Mouse (Mus musculus) stomach, embryonic 15.5 days (tissue): ENCODE measurements at regions not wholly inside any gene's neighbourhood (a gene's known extent, or its start where the extent isn't known, plus 50 kb on each side); places are given as distances from the start of the nearest gene placed in this dataset.

Experiments
- ATAC-seq: fragments of 200-750 bp; cut with Nextera tagmentation; 2 replicates; pipeline ENCODE4 v1.8.0; 2017; ENCODE audit warnings: low read depth, moderate number of reproducible peaks, moderate TSS enrichment; ENCODE audit not compliant: insufficient read depth, low FRiP score
- H3K27ac ChIP-seq: fragments of 300-500 bp; sonication (generic); 2 replicates; pipeline ENCODE4 v1.5.1; 2015; ENCODE audit warnings: mild to moderate bottlenecking, inconsistent platforms
- H3K27me3 ChIP-seq: fragments of 300-500 bp; sonication (generic); replicated peaks from 2 replicates; pipeline ENCODE4 v1.6.1; 2015; ENCODE audit warnings: inconsistent platforms
- H3K36me3 ChIP-seq: fragments of 300-500 bp; sonication (generic); 2 replicates; pipeline ENCODE4 v1.6.1; 2015; ENCODE audit warnings: inconsistent platforms
- H3K4me1 ChIP-seq: fragments of 300-500 bp; sonication (generic); 2 replicates; pipeline ENCODE4 v1.6.1; 2015; ENCODE audit warnings: inconsistent platforms
- H3K4me2 ChIP-seq: fragments of 300-500 bp; sonication (generic); 2 replicates; pipeline ENCODE4 v1.6.1; 2015; ENCODE audit warnings: mild to moderate bottlenecking, inconsistent platforms
- H3K4me3 ChIP-seq: fragments of 300-500 bp; sonication (generic); replicated peaks from 2 replicates; pipeline ENCODE4 v1.5.1; 2015; ENCODE audit warnings: inconsistent platforms
- H3K9ac ChIP-seq: fragments of 300-500 bp; sonication (generic); 2 replicates; pipeline ENCODE4 v1.6.1; 2015; ENCODE audit warnings: inconsistent platforms
- H3K9me3 ChIP-seq: fragments of 300-500 bp; sonication (generic); 2 replicates; pipeline ENCODE4 v1.6.1; 2016; ENCODE audit warnings: inconsistent platforms
- WGBS: fragments of 180-500 bp; shearing (Covaris S2); methylation state at CpG from one replicate; pipeline ENCODE4 v1.1.7; 2015; 5-methylcytosine and 5-hydroxymethylcytosine counted together

DNA sequence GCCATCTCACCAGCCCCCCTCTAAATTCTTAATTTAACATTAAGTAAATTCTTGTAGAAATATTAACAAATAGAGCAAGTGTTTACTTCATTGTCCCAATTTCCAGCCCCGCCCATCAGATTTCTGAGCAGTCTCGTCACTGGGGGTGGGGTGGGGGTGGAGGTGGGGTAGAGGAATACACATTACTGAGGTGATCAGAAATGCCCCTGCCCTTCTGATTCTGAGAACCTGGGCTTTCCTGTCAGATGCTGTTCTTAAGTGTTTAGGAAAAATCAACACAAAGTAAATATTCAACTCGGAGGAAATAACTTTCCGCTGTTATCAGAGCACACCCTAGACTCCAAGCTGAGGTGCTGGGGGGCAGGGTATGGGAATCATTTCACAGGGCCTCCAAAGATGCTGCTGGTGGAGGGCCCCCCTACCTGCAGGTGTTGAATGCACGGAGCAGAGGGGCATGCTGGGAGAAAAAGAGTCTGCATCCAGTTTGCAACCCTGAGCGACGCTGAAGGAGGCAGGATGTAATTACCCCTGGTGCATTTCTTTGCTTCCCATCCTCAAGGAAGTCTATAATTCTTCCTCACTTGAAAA lies 235.5 kb downstream of the Gm10260 start:
- ATAC-seq, result peak; percentile 77; the same call in 1 of the 2 replicates
- WGBS, result 43% methylated on average over 7 of the region's 7 CpGs

GRCm38 (mm10) chr13:97523523-97524412 lies 236.7 kb downstream of the Gm10260 start:
- H3K4me1 ChIP-seq, result peaks cover 11% of the 10 kb centered on the region

More for the DNA sequence above, 235.5 kb downstream of the Gm10260 start:
- Histone ChIP-seq H3K36me3 (no peaks in the 10 kb centered on the region), H3K4me1 (peaks cover 11% of the 10 kb centered on the region), H3K4me3 (no peak overlapping the region), H3K27me3 (no peaks in the 10 kb centered on the region), H3K9me3 (no peaks in the 10 kb centered on the region), H3K4me2 (no peak overlapping the region), H3K9ac (no peak overlapping the region), H3K27ac (no peak overlapping the region)

GRCm38 (mm10) chr13:97520988-97521547 lies 239.4 kb downstream of the Gm10260 start:
- Histone ChIP-seq H3K4me3 (no peak overlapping the region), H3K36me3 (no peaks in the 10 kb centered on the region), H3K27ac (no peak overlapping the region), H3K9ac (no peak overlapping the region), H3K4me2 (no peak overlapping the region), H3K27me3 (no peaks in the 10 kb centered on the region), H3K4me1 (peaks cover 11% of the 10 kb centered on the region), H3K9me3 (no peaks in the 10 kb centered on the region)
- WGBS, result 64% methylated on average over 13 of the region's 13 CpGs
- ATAC-seq, result no peak

More at GRCm38 (mm10) chr13:97523523-97524412, 236.7 kb downstream of the Gm10260 start:
- Histone ChIP-seq H3K27me3 (no peaks in the 10 kb centered on the region), H3K27ac (no peak overlapping the region; the same call in none of the 2 replicates), H3K4me3 (no peak overlapping the region), H3K4me2 (no peak overlapping the region), H3K9ac (no peak overlapping the region), H3K9me3 (no peaks in the 10 kb centered on the region), H3K36me3 (no peaks in the 10 kb centered on the region)
- 39% methylated on average over 19 of the region's 19 CpGs for WGBS
- ATAC-seq, result no peak

- H3K9ac ChIP-seq, result no peak overlapping the region
- WGBS, result 88% methylated on average over 4 of the region's 4 CpGs
- H3K4me2 ChIP-seq, result no peak overlapping the region
- no peak for ATAC-seq
- H3K4me3 ChIP-seq, result no peak overlapping the region
- no peaks in the 10 kb centered on the region for H3K27me3 ChIP-seq
- H3K4me1 ChIP-seq, result 0 out of 2 replicates have a peak, but pooled peaks cover 4% of the 10 kb centered on the region
- no peaks in the 10 kb centered on the region for H3K36me3 ChIP-seq
- H3K27ac ChIP-seq, result no peak overlapping the region
- H3K9me3 ChIP-seq, result no peaks in the 10 kb centered on the region
Observed at GRCm38 (mm10) chr13:97516731-97517130, 243.7 kb downstream of the Gm10260 start.

DNA sequence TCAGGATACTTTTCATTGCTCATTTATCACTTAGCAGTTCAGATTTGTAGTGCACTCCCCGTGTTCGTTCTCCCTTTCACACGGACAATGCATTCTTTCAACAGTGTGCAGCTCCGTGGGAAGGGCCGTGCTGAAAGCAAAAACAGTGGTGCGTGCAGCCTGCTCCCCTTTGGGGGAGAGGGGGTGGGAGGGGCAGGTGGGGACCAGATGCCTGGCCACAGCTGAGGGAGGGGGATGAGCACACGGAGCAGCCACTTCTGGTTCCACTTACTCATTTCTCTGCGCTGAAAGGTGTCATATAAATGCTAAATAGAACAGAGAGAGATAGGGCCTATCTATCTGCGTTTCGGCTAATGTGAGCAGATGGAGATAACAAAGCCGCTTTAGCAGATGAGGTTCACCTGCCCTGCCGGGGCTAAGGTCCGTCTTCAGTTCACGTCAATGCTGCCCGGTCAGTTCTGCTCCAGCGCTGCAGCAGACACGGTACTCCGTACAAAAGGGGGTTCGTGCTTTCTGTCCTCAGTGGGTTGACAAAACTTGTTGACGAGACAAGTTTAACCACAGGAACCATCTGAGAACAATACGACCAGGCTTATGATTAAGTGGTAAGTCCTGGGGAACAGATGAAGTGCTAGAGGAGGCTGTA lies 245.9 kb downstream of the Gm10260 start:
- H3K27ac ChIP-seq, result no peak overlapping the region

GRCm38 (mm10) chr13:97512521-97512920 lies 247.9 kb downstream of the Gm10260 start:
- Histone ChIP-seq H3K36me3 (no peaks in the 10 kb centered on the region), H3K9me3 (no peaks in the 10 kb centered on the region), H3K9ac (no peak overlapping the region), H3K4me2 (no peak overlapping the region), H3K27ac (no peak overlapping the region), H3K27me3 (no peaks in the 10 kb centered on the region), H3K4me1 (peaks cover 11% of the 10 kb centered on the region; the same call in 1 of the 2 replicates), H3K4me3 (no peak overlapping the region)
- no peak for ATAC-seq
- WGBS, result 24% methylated on average over 4 of the region's 4 CpGs

More for the DNA sequence above, 245.9 kb downstream of the Gm10260 start:
- no peak for ATAC-seq
- Histone ChIP-seq H3K9ac (no peak overlapping the region), H3K4me2 (peak overlapping the region; percentile 33; the same call in 1 of the 2 replicates), H3K4me3 (no peak overlapping the region), H3K36me3 (no peaks in the 10 kb centered on the region), H3K4me1 (peaks cover 11% of the 10 kb centered on the region; the same call in 1 of the 2 replicates), H3K9me3 (no peaks in the 10 kb centered on the region), H3K27me3 (no peaks in the 10 kb centered on the region)
- 36% methylated on average over 21 of the region's 21 CpGs for WGBS

- H3K4me2 ChIP-seq, result no peak overlapping the region
Observed at GRCm38 (mm10) chr13:97510431-97511261, 249.8 kb downstream of the Gm10260 start.

DNA sequence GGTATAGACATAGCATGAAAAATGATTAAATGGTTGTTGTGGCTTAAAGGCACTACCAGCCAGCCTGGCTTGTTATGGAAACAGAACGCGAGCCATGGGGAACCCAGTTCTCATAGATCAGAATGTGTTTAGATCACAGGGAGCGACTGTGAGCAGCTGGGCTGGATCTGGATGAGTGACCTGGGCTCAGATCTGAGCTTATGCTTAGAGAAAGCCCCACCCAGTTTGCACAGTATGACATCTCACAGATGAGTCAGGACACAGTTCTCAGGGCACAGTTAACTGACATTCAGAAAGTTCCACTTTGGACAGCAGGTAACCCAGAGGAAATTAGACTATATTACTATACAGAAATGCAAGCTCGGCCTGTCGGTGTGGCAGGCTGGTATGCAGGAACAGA lies 255.5 kb downstream of the Gm10260 start:
- no peak for ATAC-seq

More at GRCm38 (mm10) chr13:97510431-97511261, 249.8 kb downstream of the Gm10260 start:
- ATAC-seq, result peak; percentile 84
- no peak overlapping the region for H3K4me3 ChIP-seq
- no peaks in the 10 kb centered on the region for H3K9me3 ChIP-seq
- no peaks in the 10 kb centered on the region for H3K36me3 ChIP-seq
- H3K4me1 ChIP-seq, result peaks cover 11% of the 10 kb centered on the region; the same call in 1 of the 2 replicates
- 37% methylated on average over 10 of the region's 10 CpGs for WGBS
- peak overlapping the region; percentile 33; the same call in 1 of the 2 replicates for H3K27ac ChIP-seq
- no peak overlapping the region for H3K9ac ChIP-seq
- no peaks in the 10 kb centered on the region for H3K27me3 ChIP-seq

GRCm38 (mm10) chr13:97503955-97504739 lies 256.3 kb downstream of the Gm10260 start:
- Histone ChIP-seq H3K9me3 (no peaks in the 10 kb centered on the region), H3K4me1 (no peaks in the 10 kb centered on the region), H3K27me3 (no peaks in the 10 kb centered on the region), H3K4me2 (no peak overlapping the region), H3K9ac (no peak overlapping the region), H3K4me3 (no peak overlapping the region), H3K27ac (no peak overlapping the region), H3K36me3 (no peaks in the 10 kb centered on the region)
- 90% methylated on average over 10 of the region's 10 CpGs for WGBS
- no peak for ATAC-seq

More for the DNA sequence above, 255.5 kb downstream of the Gm10260 start:
- Histone ChIP-seq H3K4me1 (no peaks in the 10 kb centered on the region), H3K36me3 (no peaks in the 10 kb centered on the region), H3K9ac (no peak overlapping the region), H3K27ac (no peak overlapping the region), H3K27me3 (no peaks in the 10 kb centered on the region), H3K9me3 (no peaks in the 10 kb centered on the region), H3K4me2 (no peak overlapping the region), H3K4me3 (no peak overlapping the region)
- 73% methylated on average over 5 of the region's 5 CpGs for WGBS

GRCm38 (mm10) chr13:97503391-97503790 lies 257.0 kb downstream of the Gm10260 start:
- no peaks in the 10 kb centered on the region for H3K36me3 ChIP-seq
- no peak for ATAC-seq
- H3K4me3 ChIP-seq, result no peak overlapping the region

More at GRCm38 (mm10) chr13:97503391-97503790, 257.0 kb downstream of the Gm10260 start:
- WGBS, result 53% methylated on average over 5 of the region's 5 CpGs
- Histone ChIP-seq H3K9me3 (no peaks in the 10 kb centered on the region), H3K4me1 (no peaks in the 10 kb centered on the region), H3K4me2 (no peak overlapping the region), H3K27ac (no peak overlapping the region), H3K27me3 (no peaks in the 10 kb centered on the region), H3K9ac (no peak overlapping the region)
